Mouse (Mus musculus) MEL (cell line): ENCODE measurements around the gene Foxn1. TPM values are rescaled to one million over a fixed set of nuclear protein-coding genes. Genes with fewer than 3 reads are reported as not detected.

ENCODE experiments used
- DNase-seq: peaks from one replicate; pipeline ENCODE4 v3.0.0; 2011; ENCODE audit warnings: low read depth, low spot score
- H3K27ac ChIP-seq: 2 replicates; pipeline ENCODE4 v1.5.1; 2012; ENCODE audit warnings: low read depth, mild to moderate bottlenecking, control low read depth, low read length, moderate library complexity; ENCODE audit not compliant: control insufficient read depth
- H3K27me3 ChIP-seq, 2 experiments: fragments of 150-350 bp in 1 of 2; sonication (generic) in 1 of 2; 2 replicates each; pipeline ENCODE4 v1.6.1; 2012; ENCODE audit warnings: low read length in 2 of 2, mild to moderate bottlenecking in 2 of 2, improper control_type of control experiment in 1 of 2, moderate library complexity in 1 of 2; ENCODE audit not compliant: insufficient read depth in 2 of 2, control insufficient read depth in 1 of 2
- H3K36me3 ChIP-seq, 2 experiments: 2 replicates each; pipeline ENCODE4 v1.6.1; 2012 to 2014; ENCODE audit warnings: low read length in 2 of 2, improper control_type of control experiment in 1 of 2, inconsistent platforms in 1 of 2, mild to moderate bottlenecking in 1 of 2; ENCODE audit not compliant: insufficient read depth in 2 of 2, control insufficient read depth in 1 of 2
- H3K4me1 ChIP-seq, 2 experiments: fragments of 150-350 bp in 1 of 2; sonication (generic) in 1 of 2; 2 replicates each; pipeline ENCODE4 v1.6.1; 2012; ENCODE audit warnings: low read length in 2 of 2, improper control_type of control experiment in 1 of 2, mild to moderate bottlenecking in 1 of 2; ENCODE audit not compliant: insufficient read depth in 2 of 2, control insufficient read depth in 1 of 2
- H3K4me3 ChIP-seq, 2 experiments: fragments of 150-350 bp in 1 of 2; sonication (generic) in 1 of 2; 2 replicates each; pipeline ENCODE4 v1.5.1; 2012; ENCODE audit warnings: low read depth in 2 of 2, low read length in 2 of 2, mild to moderate bottlenecking in 2 of 2, moderate library complexity in 2 of 2, control low read depth in 1 of 2, improper control_type of control experiment in 1 of 2; ENCODE audit not compliant: control insufficient read depth in 1 of 2, insufficient read depth in 1 of 2
- H3K79me2 ChIP-seq: 2 replicates; pipeline ENCODE4 v1.6.1; 2012; ENCODE audit warnings: mild to moderate bottlenecking, low read length, moderate library complexity; ENCODE audit not compliant: control insufficient read depth, poor library complexity, insufficient read depth
- H3K9ac ChIP-seq: 2 replicates; pipeline ENCODE4 v1.6.1; 2012; ENCODE audit warnings: low read depth, mild to moderate bottlenecking, control low read depth, low read length, moderate library complexity; ENCODE audit not compliant: control insufficient read depth, poor library complexity, severe bottlenecking
- H3K9me3 ChIP-seq: fragments of 150-350 bp; sonication (generic); replicated peaks from 2 replicates; pipeline ENCODE4 v1.6.1; 2012; ENCODE audit warnings: mild to moderate bottlenecking, low read length, improper control_type of control experiment, moderate library complexity; ENCODE audit not compliant: insufficient read depth
- CHD1 ChIP-seq: IDR thresholded peaks from 2 replicates; pipeline ENCODE4 v1.6.1; 2012; ENCODE audit warnings: low read depth, mild to moderate bottlenecking, inconsistent platforms, low read length, improper control_type of control experiment
- CHD2 ChIP-seq: IDR thresholded peaks from 2 replicates; pipeline ENCODE4 v1.6.1; 2011; ENCODE audit warnings: low read length, improper control_type of control experiment
- CTCF ChIP-seq, 3 experiments: IDR thresholded peaks in 2 of 3; conservative IDR thresholded peaks in 1 of 3; 2 replicates each; pipeline ENCODE4 v1.5.1; 2011 to 2012; ENCODE audit warnings: low read length in 3 of 3, low read depth in 2 of 3, mild to moderate bottlenecking in 2 of 3, improper control_type of control experiment in 1 of 3, inconsistent platforms in 1 of 3, mixed read lengths in 1 of 3, moderate library complexity in 1 of 3; ENCODE audit not compliant: control insufficient read depth in 1 of 3, insufficient read depth in 1 of 3, poor library complexity in 1 of 3, severe bottlenecking in 1 of 3
- E2F4 ChIP-seq: IDR thresholded peaks from 2 replicates; pipeline ENCODE4 v1.6.1; 2011; ENCODE audit warnings: low read depth, low read length, improper control_type of control experiment, borderline replicate concordance
- ELF1 ChIP-seq: IDR thresholded peaks from 2 replicates; pipeline ENCODE4 v1.6.1; 2014; ENCODE audit warnings: low read depth, mild to moderate bottlenecking, inconsistent platforms, low read length, improper control_type of control experiment, moderate library complexity
- EP300 ChIP-seq, 2 experiments: IDR thresholded peaks; 2 replicates each; pipeline ENCODE4 v1.6.1; 2011; ENCODE audit warnings: improper control_type of control experiment in 2 of 2, low read length in 2 of 2, low read depth in 1 of 2, mild to moderate bottlenecking in 1 of 2
- GABPA ChIP-seq: IDR thresholded peaks from 2 replicates; pipeline ENCODE4 v1.6.1; 2012; ENCODE audit warnings: low read depth, mild to moderate bottlenecking, inconsistent platforms, low read length, improper control_type of control experiment, moderate library complexity
- GATA1 ChIP-seq: IDR thresholded peaks from 2 replicates; pipeline ENCODE4 v1.6.1; 2011; ENCODE audit warnings: low read depth, low read length, improper control_type of control experiment
- HCFC1 ChIP-seq: IDR thresholded peaks from 2 replicates; pipeline ENCODE4 v1.6.1; 2012; ENCODE audit warnings: low read depth, mild to moderate bottlenecking, inconsistent platforms, low read length, improper control_type of control experiment, moderate library complexity
- JUND ChIP-seq: IDR thresholded peaks from 2 replicates; pipeline ENCODE4 v1.6.1; 2011; ENCODE audit warnings: low read depth, mild to moderate bottlenecking, improper control_type of control experiment, low read length
- KAT2A ChIP-seq: conservative IDR thresholded peaks from 2 replicates; pipeline ENCODE4 v1.6.1; 2012; ENCODE audit warnings: low read depth, low read length, improper control_type of control experiment, inconsistent platforms
- MAX ChIP-seq: IDR thresholded peaks from 2 replicates; pipeline ENCODE4 v1.6.1; 2011; ENCODE audit warnings: low read length, improper control_type of control experiment
- MYC ChIP-seq: IDR thresholded peaks from 2 replicates; pipeline ENCODE4 v1.6.1; 2011; ENCODE audit warnings: low read depth, mild to moderate bottlenecking, low read length, improper control_type of control experiment, moderate library complexity
- NELFE ChIP-seq: IDR thresholded peaks from 2 replicates; pipeline ENCODE4 v1.6.1; 2011; ENCODE audit warnings: low read depth, low read length, improper control_type of control experiment
- NRF1 ChIP-seq: IDR thresholded peaks from 2 replicates; pipeline ENCODE4 v1.6.1; 2014; ENCODE audit warnings: low read depth, mild to moderate bottlenecking, inconsistent platforms, low read length, improper control_type of control experiment, moderate library complexity; ENCODE audit not compliant: poor library complexity, insufficient read depth, severe bottlenecking
- POLR2A ChIP-seq, 2 experiments: IDR thresholded peaks; 2 replicates each; pipeline ENCODE4 v1.6.1; 2011 to 2012; ENCODE audit warnings: low read length in 2 of 2, mild to moderate bottlenecking in 2 of 2, control low read depth in 1 of 2, improper control_type of control experiment in 1 of 2, low read depth in 1 of 2, moderate library complexity in 1 of 2; ENCODE audit not compliant: control insufficient read depth in 1 of 2, insufficient read depth in 1 of 2, poor library complexity in 1 of 2
- POLR2AphosphoS2 ChIP-seq: IDR thresholded peaks from 2 replicates; pipeline ENCODE4 v1.6.1; 2011; ENCODE audit warnings: low read length, improper control_type of control experiment
- POLR2AphosphoS5 ChIP-seq: IDR thresholded peaks from 2 replicates; pipeline ENCODE4 v1.6.1; 2012; ENCODE audit warnings: low read depth, borderline replicate concordance, mild to moderate bottlenecking, inconsistent platforms, low read length, moderate library complexity, mixed read lengths
- RAD21 ChIP-seq: IDR thresholded peaks from 2 replicates; pipeline ENCODE4 v1.6.1; 2011; ENCODE audit warnings: mild to moderate bottlenecking, low read depth, low read length, improper control_type of control experiment
- RCOR1 ChIP-seq: IDR thresholded peaks from 2 replicates; pipeline ENCODE4 v1.6.1; 2012; ENCODE audit warnings: low read depth, mild to moderate bottlenecking, inconsistent platforms, low read length, improper control_type of control experiment
- SIN3A ChIP-seq: IDR thresholded peaks from 2 replicates; pipeline ENCODE4 v1.6.1; 2012; ENCODE audit warnings: low read length, improper control_type of control experiment, inconsistent platforms
- SMC3 ChIP-seq: IDR thresholded peaks from 2 replicates; pipeline ENCODE4 v1.6.1; 2011; ENCODE audit warnings: low read depth, low read length, improper control_type of control experiment
- TAL1 ChIP-seq: IDR thresholded peaks from 2 replicates; pipeline ENCODE4 v1.6.1; 2012; ENCODE audit warnings: mild to moderate bottlenecking, inconsistent platforms, low read length, moderate library complexity, mixed read lengths
- TBP ChIP-seq: IDR thresholded peaks from 2 replicates; pipeline ENCODE4 v1.8.0; 2011; ENCODE audit warnings: low read depth, low read length, improper control_type of control experiment
- TCF12 ChIP-seq: IDR thresholded peaks from 2 replicates; pipeline ENCODE4 v1.6.1; 2014; ENCODE audit warnings: low read depth, mild to moderate bottlenecking, inconsistent platforms, low read length, improper control_type of control experiment, moderate library complexity
- UBTF ChIP-seq: IDR thresholded peaks from 2 replicates; pipeline ENCODE4 v1.6.1; 2012; ENCODE audit warnings: low read depth, mild to moderate bottlenecking, inconsistent platforms, low read length, improper control_type of control experiment, moderate library complexity, borderline replicate concordance; ENCODE audit not compliant: insufficient read depth
- USF1 ChIP-seq: IDR thresholded peaks from 2 replicates; pipeline ENCODE4 v1.6.1; 2014; ENCODE audit warnings: low read depth, mild to moderate bottlenecking, inconsistent platforms, low read length, improper control_type of control experiment, moderate library complexity
- USF2 ChIP-seq, 2 experiments: IDR thresholded peaks; 2 replicates each; pipeline ENCODE4 v1.6.1; 2011 to 2012; ENCODE audit warnings: improper control_type of control experiment in 2 of 2, low read length in 2 of 2, borderline replicate concordance in 1 of 2, inconsistent platforms in 1 of 2, low read depth in 1 of 2, mild to moderate bottlenecking in 1 of 2; ENCODE audit not compliant: insufficient read depth in 1 of 2
- ZC3H11A ChIP-seq: IDR thresholded peaks from 2 replicates; pipeline ENCODE4 v1.6.1; 2012; ENCODE audit warnings: low read depth, mild to moderate bottlenecking, inconsistent platforms, low read length, improper control_type of control experiment
- ZMIZ1 ChIP-seq: IDR thresholded peaks from 2 replicates; pipeline ENCODE4 v1.6.1; 2012; ENCODE audit warnings: low read depth, mild to moderate bottlenecking, inconsistent platforms, low read length, improper control_type of control experiment, moderate library complexity
- polyA plus RNA-seq, 2 experiments: library from polyadenylated mRNA; stranded (reverse) in 1 of 2; unstranded in 1 of 2; fragments of >175 nt in 1 of 2; fragments of >200 nt in 1 of 2; gene quantifications; 2 replicates each; pipeline versions ENCODE4 v1.2.1 to v1.2.4; 2012; ENCODE audit warnings: low replicate concordance in 2 of 2, low read depth in 1 of 2; ENCODE audit not compliant: insufficient read length in 2 of 2, insufficient read depth in 1 of 2, missing spikeins in 1 of 2
- total RNA-seq: library from RNA; depleted of rRNA; stranded (reverse); fragments of 300-350 nt; gene quantifications from 2 replicates; pipeline ENCODE4 v1.2.3, GENCODE M21; 2012

The Foxn1 gene
- total and polyA plus RNA-seq, 3 experiments: not detected

GRCm38 (mm10) chr11:78344890-78345715 is 41.3 kb downstream of the Foxn1 start:
- TF ChIP-seq UBTF (0 out of 2 replicates have a peak, but pooled peaks have one; percentile 18), RCOR1 (no peak), MAX (peak; percentile 20; the same call in 1 of the 2 replicates)
- H3K27ac ChIP-seq: peak overlapping the region; percentile 56
- H3K4me1 ChIP-seq: peaks cover 13 to 25% of the 10 kb centered on the region in 2 experiments
- peak overlapping the region; percentile 27 for H3K9ac ChIP-seq
- no peaks in the 10 kb centered on the region for H3K9me3 ChIP-seq
- H3K27me3 ChIP-seq: no peaks in the 10 kb centered on the region
- H3K79me2 ChIP-seq: peaks cover 9% of the 10 kb centered on the region
- peak overlapping the region; percentile 39 to 55 for H3K4me3 ChIP-seq
- H3K36me3 ChIP-seq: peaks cover 0 to 21% of the 10 kb centered on the region in 2 experiments; a peak in 2 of 4 replicates
- DNase-seq: peak; percentile 67

GRCm38 (mm10) chr11:78344328-78344889 is 41.9 kb downstream of the Foxn1 start:
- no peaks in the 10 kb centered on the region for H3K9me3 ChIP-seq
- peaks cover 0 to 21% of the 10 kb centered on the region in 2 experiments; a peak in 2 of 4 replicates for H3K36me3 ChIP-seq
- peak overlapping the region; percentile 56 for H3K27ac ChIP-seq
- H3K4me3 ChIP-seq: peak overlapping the region; percentile 55 to 96
- H3K27me3 ChIP-seq: no peaks in the 10 kb centered on the region
- peaks cover 13 to 25% of the 10 kb centered on the region in 2 experiments for H3K4me1 ChIP-seq
- DNase-seq: peak; percentile 90
- peak overlapping the region; percentile 82 for H3K9ac ChIP-seq
- peaks cover 9% of the 10 kb centered on the region for H3K79me2 ChIP-seq
- TF ChIP-seq KAT2A: no peak
- no peak for TF ChIP-seq USF2 (IDR thresholded peaks at IDR 0.05; ENCODE audit: borderline replicate concordance in 1 of 2, insufficient read depth in 1 of 2, low read depth in 1 of 2, low read length in 2 of 2)
- TF ChIP-seq POLR2AphosphoS5: no peak
- no peak for TF ChIP-seq SMC3
- no peak; the same call in 1 of the 2 replicates for TF ChIP-seq HCFC1
- TF ChIP-seq ZC3H11A: no peak
- TF ChIP-seq ZMIZ1: no peak; the same call in 1 of the 2 replicates
- TF ChIP-seq GATA1: peak; percentile 86
- TF ChIP-seq SIN3A: peak; percentile 92
- TF ChIP-seq USF1: no peak
- TF ChIP-seq TBP: peak; percentile 90
- TF ChIP-seq TCF12: peak; percentile 81
- TF ChIP-seq ELF1: no peak
- TF ChIP-seq CHD2: no peak
- peak; percentile 67 to 76 for TF ChIP-seq EP300 (IDR thresholded peaks at IDR 0.05; ENCODE audit: low read depth in 1 of 2, low read length in 2 of 2)
- TF ChIP-seq TAL1: peak; percentile 77
- no peak for TF ChIP-seq NRF1
- TF ChIP-seq RAD21: no peak
- TF ChIP-seq NELFE: no peak
- no peak for TF ChIP-seq POLR2AphosphoS2
- no peak for TF ChIP-seq CTCF (IDR thresholded peaks at IDR 0.05 in 2 of 3, conservative IDR thresholded peaks at IDR 0.05 in 1 of 3; ENCODE audit: control insufficient read depth in 1 of 3, insufficient read depth in 1 of 3, low read depth in 2 of 3, low read length in 3 of 3, poor library complexity in 1 of 3, severe bottlenecking in 1 of 3)
- 0 out of 4 replicates have a peak, but pooled peaks of 1 of the 2 experiments have one; percentile 22 for TF ChIP-seq POLR2A (IDR thresholded peaks at IDR 0.05; ENCODE audit: control insufficient read depth in 1 of 2, insufficient read depth in 1 of 2, low read depth in 1 of 2, low read length in 2 of 2, poor library complexity in 1 of 2)
- TF ChIP-seq CHD1: peak; percentile 90; the same call in 1 of the 2 replicates
- TF ChIP-seq GABPA: no peak
- TF ChIP-seq JUND: no peak
- no peak for TF ChIP-seq E2F4
- peak; percentile 78; the same call in 1 of the 2 replicates for TF ChIP-seq MYC
